Mouse (Mus musculus): ENCODE measurements at regions not wholly inside any gene's neighbourhood (a gene's known extent, or its start where the extent isn't known, plus 50 kb on each side); places are given as distances from the start of the nearest gene placed in this dataset.
A peak's percentile ranks its signal among the peaks of the same experiment; 100 is the strongest.

DNA sequence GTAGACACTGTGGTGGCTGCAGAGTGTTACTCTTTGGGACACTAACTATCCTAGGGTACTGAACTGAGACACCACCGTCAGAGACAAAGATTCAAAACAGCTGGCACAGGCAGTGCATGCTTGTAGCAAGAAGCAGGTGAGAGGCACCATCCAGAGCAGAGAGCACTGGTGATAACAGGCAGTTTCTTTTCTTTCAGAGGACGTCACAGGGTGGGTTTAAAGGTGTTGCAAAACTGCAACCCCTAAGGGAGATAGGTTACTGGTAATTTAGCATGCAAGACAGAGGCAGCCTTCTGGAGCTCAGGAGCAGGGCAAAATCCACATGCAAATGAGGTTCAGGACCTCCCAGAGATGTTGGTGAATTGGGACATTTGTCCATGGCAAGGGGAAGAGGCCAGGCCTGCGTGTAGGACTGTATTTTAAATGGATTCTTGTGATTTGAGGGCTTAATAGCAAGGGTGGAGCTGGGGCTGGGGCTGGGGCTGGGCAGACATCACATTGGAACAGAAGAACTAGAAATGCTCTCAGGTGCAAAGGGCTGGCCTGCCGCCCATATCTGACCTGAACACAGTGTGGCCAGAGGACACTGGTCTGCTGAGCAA lies 374.3 kb downstream of the Prdm2 start:
- Histone ChIP-seq H3K4me2 (ENCODE audit: low read length) (no peak overlapping the region), H3K9me3 (ENCODE audit: control insufficient read depth, low read length) (peaks cover 3% of the 10 kb centered on the region; the same call in 1 of the 2 replicates), H3K36me3 (ENCODE audit: control insufficient read depth, insufficient read depth, low read length) (no peaks in the 10 kb centered on the region), H3K4me3 (replicated peaks; ENCODE audit: low read depth, low read length) (no peak overlapping the region), H3K4me1 (ENCODE audit: control insufficient read depth, insufficient read depth, low read length) (no peaks in the 10 kb centered on the region), H3K9ac (replicated peaks; ENCODE audit: low read length) (no peak overlapping the region), H3K27ac (replicated peaks; ENCODE audit: low read depth, low read length) (no peak overlapping the region), H3K27me3 (ENCODE audit: control insufficient read depth, insufficient read depth, low read length) (no peaks in the 10 kb centered on the region)
- DNase-seq (no peak), ATAC-seq (ENCODE audit: low FRiP score, low TSS enrichment) (no peak)
- WGBS: 60% methylated on average over 4 of the region's 4 CpGs

DNA sequence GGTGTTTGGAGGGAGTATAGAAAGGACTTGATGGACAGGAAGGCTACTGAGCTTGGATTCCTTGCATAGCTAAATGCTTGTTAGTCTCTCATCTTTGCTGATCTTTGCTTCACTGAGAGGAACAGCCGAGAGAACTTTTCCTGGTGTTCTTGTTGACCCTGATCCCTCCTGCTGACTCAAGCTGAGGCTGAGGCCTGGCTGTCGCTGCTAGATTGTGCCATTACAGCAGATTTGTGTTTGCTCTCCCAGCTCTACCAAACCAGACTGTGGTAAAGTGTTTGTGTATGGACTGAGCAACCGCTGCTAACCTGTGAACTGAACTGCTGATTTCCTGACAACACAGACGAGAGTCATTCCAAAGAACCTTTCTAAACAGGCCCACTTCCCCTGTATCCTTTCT lies 375.2 kb downstream of the Prdm2 start:
- WGBS: 83% methylated on average over 4 of the region's 4 CpGs
- Histone ChIP-seq H3K9me3 (ENCODE audit: control insufficient read depth, low read length) (peaks cover 3% of the 10 kb centered on the region; the same call in 1 of the 2 replicates), H3K36me3 (ENCODE audit: control insufficient read depth, insufficient read depth, low read length) (no peaks in the 10 kb centered on the region), H3K27me3 (ENCODE audit: control insufficient read depth, insufficient read depth, low read length) (no peaks in the 10 kb centered on the region), H3K27ac (replicated peaks; ENCODE audit: low read depth, low read length) (no peak overlapping the region), H3K9ac (replicated peaks; ENCODE audit: low read length) (no peak overlapping the region), H3K4me1 (ENCODE audit: control insufficient read depth, insufficient read depth, low read length) (no peaks in the 10 kb centered on the region), H3K4me2 (ENCODE audit: low read length) (no peak overlapping the region), H3K4me3 (replicated peaks; ENCODE audit: low read depth, low read length) (no peak overlapping the region)
- DNase-seq (no peak), ATAC-seq (ENCODE audit: low FRiP score, low TSS enrichment) (no peak)

DNA sequence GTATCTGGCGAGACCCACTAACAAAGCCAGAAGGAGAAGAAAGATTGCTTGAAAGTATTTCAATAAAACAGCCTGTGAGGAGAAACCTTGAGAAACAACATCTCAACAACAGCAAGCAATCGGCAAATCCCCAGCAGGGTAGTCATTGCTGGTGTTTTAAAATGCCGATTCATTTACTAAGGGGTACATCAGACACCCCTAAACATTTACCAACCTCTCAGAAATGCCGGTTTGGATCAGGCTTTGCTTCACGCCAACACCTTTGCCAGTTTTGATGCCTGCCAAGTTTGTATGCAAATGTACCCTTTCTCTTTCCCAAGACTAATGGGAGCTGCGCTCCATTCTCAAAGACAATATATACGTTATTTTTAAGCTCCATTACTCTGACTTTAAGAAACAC lies 383.1 kb downstream of the Prdm2 start:
- Histone ChIP-seq H3K4me2 (ENCODE audit: low read length) (no peak overlapping the region), H3K9ac (replicated peaks; ENCODE audit: low read length) (no peak overlapping the region), H3K9me3 (ENCODE audit: control insufficient read depth, low read length) (no peaks in the 10 kb centered on the region), H3K4me3 (replicated peaks; ENCODE audit: low read depth, low read length) (no peak overlapping the region), H3K4me1 (ENCODE audit: control insufficient read depth, insufficient read depth, low read length) (peaks cover 40% of the 10 kb centered on the region), H3K27ac (replicated peaks; ENCODE audit: low read depth, low read length) (0 out of 2 replicates have a peak overlapping the region, but pooled peaks have one; percentile 8), H3K27me3 (ENCODE audit: control insufficient read depth, insufficient read depth, low read length) (no peaks in the 10 kb centered on the region), H3K36me3 (ENCODE audit: control insufficient read depth, insufficient read depth, low read length) (no peaks in the 10 kb centered on the region)
- DNase-seq (peak; percentile 18), ATAC-seq (ENCODE audit: low FRiP score, low TSS enrichment) (no peak)
- WGBS: 80% methylated on average over 7 of the region's 7 CpGs

GRCm38 (mm10) chr4:142828969-142829368 lies 383.8 kb downstream of the Prdm2 start:
- Histone ChIP-seq H3K36me3 (ENCODE audit: control insufficient read depth, insufficient read depth, low read length) (no peaks in the 10 kb centered on the region), H3K4me3 (replicated peaks; ENCODE audit: low read depth, low read length) (no peak overlapping the region), H3K9me3 (ENCODE audit: control insufficient read depth, low read length) (no peaks in the 10 kb centered on the region), H3K4me1 (ENCODE audit: control insufficient read depth, insufficient read depth, low read length) (peaks cover 40% of the 10 kb centered on the region), H3K9ac (replicated peaks; ENCODE audit: low read length) (no peak overlapping the region; the same call in 1 of the 2 replicates), H3K4me2 (ENCODE audit: low read length) (no peak overlapping the region), H3K27ac (replicated peaks; ENCODE audit: low read depth, low read length) (0 out of 2 replicates have a peak overlapping the region, but pooled peaks have one; percentile 45), H3K27me3 (ENCODE audit: control insufficient read depth, insufficient read depth, low read length) (no peaks in the 10 kb centered on the region)
- WGBS: 6% methylated on average over 10 of the region's 10 CpGs
- no peak for ATAC-seq (ENCODE audit: low FRiP score, low TSS enrichment)
- DNase-seq: peak; percentile 56

DNA sequence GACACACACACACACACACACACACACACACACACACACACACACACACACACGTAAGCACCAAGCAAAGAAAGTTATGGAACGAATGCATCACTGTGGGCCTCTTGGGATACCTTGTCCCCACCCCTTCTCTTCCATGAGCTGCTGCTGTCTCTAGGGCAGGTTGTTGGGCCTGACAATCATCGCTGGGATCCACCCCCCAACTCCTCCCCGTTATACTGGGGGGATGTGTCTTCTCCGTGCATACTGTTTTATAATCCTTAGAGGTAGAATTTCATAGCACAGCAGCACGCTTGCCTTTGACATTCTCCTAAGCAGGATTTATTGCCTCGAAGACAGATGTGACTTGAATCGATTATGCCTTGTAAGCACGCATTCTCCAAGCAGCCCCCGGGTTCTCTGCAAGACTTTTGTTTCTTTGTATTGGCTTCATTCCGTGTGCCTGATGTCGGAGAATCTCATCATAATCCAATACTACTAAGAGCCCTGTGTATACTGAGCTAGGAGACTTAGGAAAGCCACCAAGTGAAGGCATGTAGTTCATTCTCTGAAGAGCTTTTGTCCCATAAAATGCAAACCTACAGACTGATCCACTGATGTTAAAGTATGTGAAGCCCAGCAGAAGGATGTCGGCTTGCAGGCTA lies 386.4 kb downstream of the Prdm2 start:
- peak overlapping the region; percentile 79 for H3K27ac ChIP-seq (replicated peaks; ENCODE audit: low read depth, low read length)
- WGBS: 8% methylated on average over 13 of the region's 13 CpGs
- peaks cover 40% of the 10 kb centered on the region for H3K4me1 ChIP-seq (ENCODE audit: control insufficient read depth, insufficient read depth, low read length)
- peak overlapping the region; percentile 32 for H3K4me2 ChIP-seq (ENCODE audit: low read length)
- H3K9me3 ChIP-seq (ENCODE audit: control insufficient read depth, low read length): no peaks in the 10 kb centered on the region
- ATAC-seq (ENCODE audit: low FRiP score, low TSS enrichment) (peak; percentile 81), DNase-seq (peak; percentile 82)
- no peaks in the 10 kb centered on the region for H3K27me3 ChIP-seq (ENCODE audit: control insufficient read depth, insufficient read depth, low read length)
- H3K36me3 ChIP-seq (ENCODE audit: control insufficient read depth, insufficient read depth, low read length): no peaks in the 10 kb centered on the region
- H3K4me3 ChIP-seq (replicated peaks; ENCODE audit: low read depth, low read length): no peak overlapping the region
- H3K9ac ChIP-seq (replicated peaks; ENCODE audit: low read length): no peak overlapping the region

GRCm38 (mm10) chr4:142825786-142826185 lies 387.0 kb downstream of the Prdm2 start:
- ATAC-seq (ENCODE audit: low FRiP score, low TSS enrichment) (peak; percentile 3; the same call in 1 of the 2 replicates), DNase-seq (peak; percentile 62)

DNA sequence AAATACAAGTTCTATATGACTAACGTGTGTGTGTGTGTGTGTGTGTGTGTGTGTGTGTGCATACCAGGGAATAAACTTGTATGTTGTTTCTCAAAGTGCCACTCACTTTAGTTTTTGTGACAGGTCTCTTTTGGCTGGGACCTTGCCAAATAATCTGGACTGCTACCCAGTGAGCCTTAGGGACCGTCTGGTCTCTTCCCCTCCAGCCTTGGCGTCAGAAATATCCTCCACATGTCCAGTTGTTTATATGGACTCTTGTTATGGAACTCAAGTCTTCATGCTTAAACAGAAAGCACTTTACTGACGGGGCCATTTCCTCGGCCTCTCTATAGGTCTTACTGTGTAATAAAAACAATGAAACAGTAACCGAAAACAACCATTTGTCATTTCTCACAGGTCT lies 394.4 kb downstream of the Prdm2 start:
- DNase-seq: no peak
- Histone ChIP-seq H3K9me3 (ENCODE audit: control insufficient read depth, low read length) (no peaks in the 10 kb centered on the region), H3K4me2 (ENCODE audit: low read length) (no peak overlapping the region), H3K36me3 (ENCODE audit: control insufficient read depth, insufficient read depth, low read length) (no peaks in the 10 kb centered on the region), H3K27me3 (ENCODE audit: control insufficient read depth, insufficient read depth, low read length) (no peaks in the 10 kb centered on the region), H3K4me1 (ENCODE audit: control insufficient read depth, insufficient read depth, low read length) (no peaks in the 10 kb centered on the region), H3K9ac (replicated peaks; ENCODE audit: low read length) (no peak overlapping the region), H3K27ac (replicated peaks; ENCODE audit: low read depth, low read length) (no peak overlapping the region), H3K4me3 (replicated peaks; ENCODE audit: low read depth, low read length) (no peak overlapping the region)
- no peak for ATAC-seq (ENCODE audit: low FRiP score, low TSS enrichment)
- WGBS: 90% methylated on average over 6 of the region's 6 CpGs

More at GRCm38 (mm10) chr4:142825786-142826185, 387.0 kb downstream of the Prdm2 start:
- Histone ChIP-seq H3K9ac (replicated peaks; ENCODE audit: low read length) (no peak overlapping the region), H3K27ac (replicated peaks; ENCODE audit: low read depth, low read length) (peak overlapping the region; percentile 79), H3K27me3 (ENCODE audit: control insufficient read depth, insufficient read depth, low read length) (no peaks in the 10 kb centered on the region), H3K4me3 (replicated peaks; ENCODE audit: low read depth, low read length) (no peak overlapping the region), H3K4me2 (ENCODE audit: low read length) (peak overlapping the region; percentile 32), H3K9me3 (ENCODE audit: control insufficient read depth, low read length) (no peaks in the 10 kb centered on the region), H3K4me1 (ENCODE audit: control insufficient read depth, insufficient read depth, low read length) (peaks cover 40% of the 10 kb centered on the region), H3K36me3 (ENCODE audit: control insufficient read depth, insufficient read depth, low read length) (no peaks in the 10 kb centered on the region)
- WGBS: 13% methylated on average over 5 of the region's 5 CpGs

DNA sequence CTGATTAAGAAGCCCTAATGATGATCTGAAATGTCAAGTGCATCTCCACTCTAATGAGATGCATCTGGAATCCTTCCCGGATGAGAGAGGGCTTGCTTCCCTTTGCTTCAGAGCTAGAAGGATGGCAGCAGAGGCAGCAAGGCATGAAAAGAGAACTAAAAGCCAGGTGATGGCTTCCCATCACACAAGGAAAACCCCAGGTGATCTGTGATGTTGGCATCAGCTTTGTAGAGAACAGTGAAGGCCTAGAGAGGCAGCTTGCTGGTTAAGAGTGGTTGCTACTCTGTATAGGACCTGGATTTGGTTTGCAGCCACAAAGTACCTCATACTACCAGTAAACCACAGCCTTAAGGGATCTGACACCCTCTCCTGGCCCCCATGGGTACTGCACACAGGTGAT lies 395.8 kb downstream of the Prdm2 start:
- Histone ChIP-seq H3K36me3 (ENCODE audit: control insufficient read depth, insufficient read depth, low read length) (no peaks in the 10 kb centered on the region), H3K27me3 (ENCODE audit: control insufficient read depth, insufficient read depth, low read length) (no peaks in the 10 kb centered on the region), H3K9ac (replicated peaks; ENCODE audit: low read length) (no peak overlapping the region), H3K4me2 (ENCODE audit: low read length) (no peak overlapping the region), H3K4me3 (replicated peaks; ENCODE audit: low read depth, low read length) (no peak overlapping the region), H3K27ac (replicated peaks; ENCODE audit: low read depth, low read length) (no peak overlapping the region), H3K9me3 (ENCODE audit: control insufficient read depth, low read length) (no peaks in the 10 kb centered on the region), H3K4me1 (ENCODE audit: control insufficient read depth, insufficient read depth, low read length) (no peaks in the 10 kb centered on the region)
- ATAC-seq (ENCODE audit: low FRiP score, low TSS enrichment): no peak
- DNase-seq: no peak
- 84% methylated on average over 1 of the region's 1 CpGs for WGBS

DNA sequence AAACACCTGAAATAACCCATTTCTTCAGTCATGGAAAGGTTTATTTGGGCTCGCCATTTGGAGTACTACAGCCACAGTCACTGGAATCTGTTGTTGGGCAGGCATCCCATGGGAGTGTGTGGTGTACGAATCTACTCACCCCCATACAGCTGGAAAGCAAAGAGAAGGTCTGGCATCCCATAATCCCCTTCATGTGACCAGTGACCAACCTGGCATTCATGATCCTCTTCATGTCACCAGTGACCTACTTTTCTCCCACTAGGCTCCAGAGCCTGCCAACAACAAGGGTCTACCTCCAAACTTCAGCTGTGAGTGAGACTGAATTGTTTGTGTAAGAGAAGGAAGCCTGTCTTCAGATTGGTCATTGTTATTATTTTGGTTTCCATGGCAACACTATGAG lies 409.0 kb downstream of the Prdm2 start:
- no peak overlapping the region for H3K4me3 ChIP-seq (replicated peaks; ENCODE audit: low read depth, low read length)
- no peaks in the 10 kb centered on the region for H3K36me3 ChIP-seq (ENCODE audit: control insufficient read depth, insufficient read depth, low read length)
- no peak overlapping the region for H3K9ac ChIP-seq (replicated peaks; ENCODE audit: low read length)
- no peak overlapping the region for H3K27ac ChIP-seq (replicated peaks; ENCODE audit: low read depth, low read length)
- H3K4me1 ChIP-seq (ENCODE audit: control insufficient read depth, insufficient read depth, low read length): peaks cover 4% of the 10 kb centered on the region; the same call in 1 of the 2 replicates
- 85% methylated on average over 2 of the region's 2 CpGs for WGBS
- no peaks in the 10 kb centered on the region for H3K27me3 ChIP-seq (ENCODE audit: control insufficient read depth, insufficient read depth, low read length)
- H3K4me2 ChIP-seq (ENCODE audit: low read length): no peak overlapping the region
- ATAC-seq (ENCODE audit: low FRiP score, low TSS enrichment) (no peak), DNase-seq (peak; percentile 29)
- no peaks in the 10 kb centered on the region for H3K9me3 ChIP-seq (ENCODE audit: control insufficient read depth, low read length)
